Mouse (Mus musculus) E14TG2a.4 (cell line): ENCODE measurements around the gene Pcx.

Experiments used
- CTCF ChIP-seq: conservative IDR thresholded peaks from 2 replicates; pipeline ENCODE4 v1.5.1; 2014; ENCODE audit warnings: low read length
- NANOG ChIP-seq: IDR thresholded peaks from 2 replicates; pipeline ENCODE4 v1.6.1; 2014; ENCODE audit warnings: borderline replicate concordance, low read length, mixed read lengths
- POU5F1 ChIP-seq: IDR thresholded peaks from 2 replicates; pipeline ENCODE4 v1.6.1; 2014; ENCODE audit warnings: low read length, borderline replicate concordance

GRCm38 (mm10) chr19:4579296-4579695 lies 69.0 kb downstream of the Pcx start:
- no peak for TF ChIP-seq CTCF
- TF ChIP-seq POU5F1: no peak
- TF ChIP-seq NANOG: no peak
